Mouse (Mus musculus) cortical plate, adult 2 months (tissue): ENCODE data around the gene Ubqln4.

Source experiments
- CTCF ChIP-seq: fragments of 200-500 bp; IDR thresholded peaks from 2 replicates; pipeline ENCODE4 v1.5.1; 2011; ENCODE audit warnings: mild to moderate bottlenecking, control low read depth, low read length; ENCODE audit not compliant: insufficient read depth; ENCODE audit errors: extremely low read depth
- POLR2A ChIP-seq: fragments of 200-500 bp; IDR thresholded peaks from 2 replicates; pipeline ENCODE4 v1.6.1; 2011; ENCODE audit warnings: mild to moderate bottlenecking, low read length, control low read depth; ENCODE audit not compliant: insufficient read depth; ENCODE audit errors: extremely low read depth

GRCm38 (mm10) chr3:88525021-88525420 lies 28.5 kb upstream of the Ubqln4 start:
- TF ChIP-seq CTCF, result no peak
- no peak for TF ChIP-seq POLR2A
